Mouse (Mus musculus) limb, embryonic 13.5 days (tissue): ENCODE results near the gene Shank3. TPM values are rescaled to one million over a fixed set of nuclear protein-coding genes. Genes with fewer than 3 reads are reported as not detected.
A peak's percentile ranks its signal among the peaks of the same experiment; 100 is the strongest.

Experiments used
- ATAC-seq: fragments of 200-750 bp; cut with Nextera tagmentation; 2 replicates; pipeline ENCODE4 v1.8.0; 2017; ENCODE audit warnings: low read depth, moderate number of reproducible peaks, moderate TSS enrichment; ENCODE audit not compliant: low FRiP score
- H3K27ac ChIP-seq: fragments of 300-500 bp; sonication (generic); 2 replicates; pipeline ENCODE4 v1.5.1; 2015; ENCODE audit warnings: inconsistent platforms, mild to moderate bottlenecking, moderate library complexity
- H3K27me3 ChIP-seq: fragments of 300-500 bp; sonication (generic); 2 replicates; pipeline ENCODE4 v1.6.1; 2015; ENCODE audit warnings: mild to moderate bottlenecking, inconsistent platforms
- H3K36me3 ChIP-seq: fragments of 300-500 bp; sonication (generic); 2 replicates; pipeline ENCODE4 v1.6.1; 2015; ENCODE audit warnings: inconsistent platforms, mild to moderate bottlenecking, moderate library complexity
- H3K4me1 ChIP-seq: fragments of 300-500 bp; sonication (generic); 2 replicates; pipeline ENCODE4 v1.6.1; 2015; ENCODE audit warnings: inconsistent platforms
- H3K4me2 ChIP-seq: fragments of 300-500 bp; sonication (generic); replicated peaks from 2 replicates; pipeline ENCODE4 v1.6.1; 2015; ENCODE audit warnings: inconsistent platforms, mild to moderate bottlenecking, moderate library complexity
- H3K4me3 ChIP-seq: fragments of 300-500 bp; sonication (generic); 2 replicates; pipeline ENCODE4 v1.5.1; 2015; ENCODE audit warnings: moderate library complexity, mild to moderate bottlenecking, inconsistent platforms
- H3K9ac ChIP-seq: fragments of 300-500 bp; sonication (generic); 2 replicates; pipeline ENCODE4 v1.6.1; 2015; ENCODE audit warnings: mild to moderate bottlenecking, inconsistent platforms
- H3K9me3 ChIP-seq: fragments of 300-500 bp; sonication (generic); 2 replicates; pipeline ENCODE4 v1.6.1; 2016; ENCODE audit warnings: inconsistent platforms
- WGBS: fragments of 180-500 bp; shearing (Covaris S2); methylation state at CpG from one replicate; pipeline ENCODE4 v1.1.7; 2015; 5-methylcytosine and 5-hydroxymethylcytosine counted together
- polyA plus RNA-seq: library from polyadenylated mRNA; unstranded; fragments of >200 nt; fragmentation: Nextera tagmentation; extraction: Ambion mirVana; gene quantifications from 2 replicates; pipeline ENCODE4 v1.2.1, GENCODE M21; 2015

Gene Shank3
- polyA plus RNA-seq, 1 experiment from 2014 or later = 2.6 TPM

DNA sequence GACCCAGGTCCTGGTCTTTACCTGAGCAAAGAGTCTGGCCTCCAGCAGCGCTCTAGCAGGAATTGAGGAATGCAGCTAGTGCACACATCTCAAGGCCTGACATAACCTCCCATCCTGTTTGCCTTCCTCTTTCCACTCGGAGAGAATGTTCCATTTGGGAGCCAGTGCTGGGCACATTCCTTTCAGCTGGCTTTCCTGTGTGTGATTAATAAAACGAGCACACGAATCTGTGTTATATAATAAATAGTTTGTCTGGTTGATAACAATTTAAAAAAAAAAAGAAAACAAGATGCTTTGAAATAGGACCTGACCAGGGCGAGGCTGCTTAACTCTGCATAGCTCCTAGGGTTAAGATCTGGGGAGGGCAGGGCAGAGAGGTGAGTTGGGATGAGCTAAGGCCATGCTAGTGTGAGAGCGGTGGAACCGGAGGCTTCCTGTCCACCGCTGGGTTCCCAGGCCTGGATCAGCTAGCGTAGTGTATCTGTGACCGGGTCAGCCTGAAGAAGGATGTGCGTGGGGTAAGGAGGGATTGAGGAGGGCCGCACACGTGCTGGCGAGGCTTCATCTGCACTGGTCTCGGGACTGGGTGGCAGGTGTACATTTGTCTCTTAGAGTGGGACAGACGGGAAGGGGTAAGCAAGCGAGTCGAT is 28.9 kb downstream of the Shank3 start:
- no peaks in the 10 kb centered on the region for H3K9me3 ChIP-seq

GRCm38 (mm10) chr15:89528923-89529322 is 29.5 kb downstream of the Shank3 start:
- ATAC-seq = no peak
- 92% methylated on average over 10 of the region's 10 CpGs for WGBS
- Histone ChIP-seq H3K27me3 (peaks cover 19% of the 10 kb centered on the region), H3K36me3 (peaks cover 24% of the 10 kb centered on the region), H3K4me1 (peaks cover 21% of the 10 kb centered on the region), H3K9me3 (no peaks in the 10 kb centered on the region), H3K4me2 (no peak overlapping the region), H3K9ac (no peak overlapping the region), H3K27ac (no peak overlapping the region), H3K4me3 (no peak overlapping the region)

More for the DNA sequence above, 28.9 kb downstream of the Shank3 start:
- Histone ChIP-seq H3K4me1 (peaks cover 23% of the 10 kb centered on the region), H3K9ac (no peak overlapping the region), H3K4me3 (no peak overlapping the region), H3K27me3 (peaks cover 20% of the 10 kb centered on the region), H3K36me3 (peaks cover 19% of the 10 kb centered on the region), H3K27ac (no peak overlapping the region), H3K4me2 (no peak overlapping the region)
- no peak for ATAC-seq
- WGBS = 83% methylated on average over 18 of the region's 18 CpGs

GRCm38 (mm10) chr15:89530336-89530735 is 30.9 kb downstream of the Shank3 start:
- ATAC-seq = no peak
- 5% methylated on average over 4 of the region's 4 CpGs for WGBS

DNA sequence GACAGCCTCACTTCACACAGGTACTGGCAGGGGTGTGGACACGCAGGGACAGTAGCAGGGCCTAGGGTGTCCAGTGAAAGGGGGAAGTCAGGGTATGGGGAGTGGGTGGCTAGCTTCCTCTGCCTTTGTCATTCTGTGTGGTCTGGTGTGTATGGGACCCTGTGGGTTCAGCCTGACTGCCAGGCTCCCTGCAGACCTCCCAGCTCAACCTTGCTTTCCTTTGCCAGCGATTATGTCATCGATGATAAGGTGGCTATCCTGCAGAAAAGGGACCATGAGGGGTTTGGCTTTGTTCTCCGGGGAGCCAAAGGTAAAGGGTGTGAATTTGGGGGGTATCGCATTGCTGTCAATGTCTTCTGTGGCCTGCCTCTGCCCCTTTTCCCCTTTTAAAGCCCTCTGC is 32.0 kb downstream of the Shank3 start:
- 0 out of 2 replicates have a peak, but pooled peaks cover 5% of the 10 kb centered on the region for H3K27me3 ChIP-seq
- no peak overlapping the region for H3K27ac ChIP-seq
- peaks cover 13% of the 10 kb centered on the region for H3K4me1 ChIP-seq
- peaks cover 32% of the 10 kb centered on the region for H3K36me3 ChIP-seq
- H3K9me3 ChIP-seq = no peaks in the 10 kb centered on the region
- no peak overlapping the region for H3K4me2 ChIP-seq
- no peak overlapping the region for H3K4me3 ChIP-seq
- H3K9ac ChIP-seq = no peak overlapping the region
- 91% methylated on average over 5 of the region's 5 CpGs for WGBS
- ATAC-seq = no peak

More at GRCm38 (mm10) chr15:89530336-89530735, 30.9 kb downstream of the Shank3 start:
- H3K27ac ChIP-seq = no peak overlapping the region
- H3K36me3 ChIP-seq = peaks cover 32% of the 10 kb centered on the region
- H3K27me3 ChIP-seq = 0 out of 2 replicates have a peak, but pooled peaks cover 6% of the 10 kb centered on the region
- no peaks in the 10 kb centered on the region for H3K9me3 ChIP-seq
- no peak overlapping the region for H3K4me3 ChIP-seq
- no peak overlapping the region for H3K9ac ChIP-seq
- H3K4me2 ChIP-seq = no peak overlapping the region
- H3K4me1 ChIP-seq = peaks cover 13% of the 10 kb centered on the region

GRCm38 (mm10) chr15:89532026-89532923 is 32.9 kb downstream of the Shank3 start:
- Histone ChIP-seq H3K27ac (no peak overlapping the region), H3K4me3 (peak overlapping the region; percentile 22), H3K4me2 (peak overlapping the region; percentile 57), H3K4me1 (peaks cover 13% of the 10 kb centered on the region), H3K9ac (peak overlapping the region; percentile 48), H3K27me3 (0 out of 2 replicates have a peak, but pooled peaks cover 5% of the 10 kb centered on the region), H3K9me3 (no peaks in the 10 kb centered on the region), H3K36me3 (peaks cover 27% of the 10 kb centered on the region)
- peak; percentile 41; the same call in 1 of the 2 replicates for ATAC-seq
- 20% methylated on average over 29 of the region's 29 CpGs for WGBS

- 77% methylated on average over 23 of the region's 23 CpGs for WGBS
- H3K27me3 ChIP-seq = 0 out of 2 replicates have a peak, but pooled peaks cover 5% of the 10 kb centered on the region
- H3K27ac ChIP-seq = no peak overlapping the region
- H3K9me3 ChIP-seq = no peaks in the 10 kb centered on the region
- peak overlapping the region; percentile 57 for H3K4me2 ChIP-seq
- H3K9ac ChIP-seq = peak overlapping the region; percentile 48
- no peak for ATAC-seq
- peaks cover 13% of the 10 kb centered on the region for H3K4me1 ChIP-seq
- H3K4me3 ChIP-seq = peak overlapping the region; percentile 22
- H3K36me3 ChIP-seq = peaks cover 31% of the 10 kb centered on the region
These were observed 33.8 kb downstream of the Shank3 start for GRCm38 (mm10) chr15:89532924-89533842.

DNA sequence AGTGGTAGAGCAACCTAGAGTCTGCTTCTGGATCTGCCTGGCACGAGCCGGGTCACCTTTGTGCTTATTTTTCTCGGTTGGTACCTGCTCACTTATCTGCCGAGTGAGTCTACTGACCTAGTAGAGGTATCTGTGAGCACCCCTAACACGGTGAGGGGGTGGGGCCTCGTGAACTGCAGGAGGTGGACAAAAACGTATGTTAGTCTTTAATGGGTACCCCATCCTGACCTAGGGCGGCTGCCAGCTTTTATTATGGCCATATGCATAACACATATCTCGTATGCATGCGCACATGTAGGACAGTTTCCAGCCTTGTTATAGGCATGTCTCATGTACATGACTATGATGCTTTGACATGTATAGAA is 34.4 kb downstream of the Shank3 start:
- peaks cover 31% of the 10 kb centered on the region for H3K36me3 ChIP-seq
- 0 out of 2 replicates have a peak, but pooled peaks cover 5% of the 10 kb centered on the region for H3K27me3 ChIP-seq
- peaks cover 13% of the 10 kb centered on the region for H3K4me1 ChIP-seq
- no peaks in the 10 kb centered on the region for H3K9me3 ChIP-seq
- H3K9ac ChIP-seq = no peak overlapping the region
- no peak overlapping the region for H3K4me3 ChIP-seq
- WGBS = 87% methylated on average over 10 of the region's 10 CpGs
- no peak for ATAC-seq
- no peak overlapping the region for H3K4me2 ChIP-seq
- H3K27ac ChIP-seq = no peak overlapping the region

- peaks cover 30% of the 10 kb centered on the region for H3K27me3 ChIP-seq
- H3K9me3 ChIP-seq = no peaks in the 10 kb centered on the region
- no peak for ATAC-seq
- WGBS = 89% methylated on average over 7 of the region's 7 CpGs
- H3K36me3 ChIP-seq = peaks cover 68% of the 10 kb centered on the region
- peaks cover 16% of the 10 kb centered on the region for H3K4me1 ChIP-seq
- no peak overlapping the region for H3K27ac ChIP-seq
- no peak overlapping the region for H3K4me2 ChIP-seq
- H3K4me3 ChIP-seq = no peak overlapping the region
- no peak overlapping the region for H3K9ac ChIP-seq
These were observed 44.7 kb downstream of the Shank3 start for GRCm38 (mm10) chr15:89544171-89544570.

DNA sequence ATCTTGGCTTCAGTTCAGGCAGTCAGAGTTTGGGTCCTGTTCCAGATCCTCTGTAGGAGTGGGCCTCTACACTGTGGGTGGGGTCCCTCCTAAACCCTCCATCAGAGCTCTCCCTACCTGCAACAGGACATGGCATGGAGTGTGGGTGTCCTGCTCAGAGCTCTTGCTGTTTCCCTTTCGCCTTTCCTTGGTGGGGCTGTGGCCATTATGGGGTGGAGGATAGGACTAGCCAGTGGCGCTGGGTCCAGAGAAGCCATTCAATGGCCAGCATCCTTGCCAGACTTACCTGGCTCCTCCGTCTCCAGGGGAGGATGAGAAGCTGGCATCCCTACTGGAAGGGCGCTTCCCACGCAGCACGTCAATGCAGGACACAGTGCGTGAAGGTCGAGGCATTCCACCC is 47.9 kb downstream of the Shank3 start:
- H3K4me3 ChIP-seq = peak overlapping the region; percentile 39
- no peaks in the 10 kb centered on the region for H3K9me3 ChIP-seq
- peaks cover 69% of the 10 kb centered on the region for H3K36me3 ChIP-seq
- peaks cover 16% of the 10 kb centered on the region for H3K4me1 ChIP-seq
- 51% methylated on average over 7 of the region's 8 CpGs for WGBS
- peak overlapping the region; percentile 64 for H3K4me2 ChIP-seq
- peak overlapping the region; percentile 63 for H3K9ac ChIP-seq
- H3K27ac ChIP-seq = no peak overlapping the region
- H3K27me3 ChIP-seq = peaks cover 39% of the 10 kb centered on the region
- ATAC-seq = no peak

GRCm38 (mm10) chr15:89547824-89548601 is 48.6 kb downstream of the Shank3 start:
- H3K4me3 ChIP-seq = peak overlapping the region; percentile 39
- WGBS = 11% methylated on average over 57 of the region's 58 CpGs

DNA sequence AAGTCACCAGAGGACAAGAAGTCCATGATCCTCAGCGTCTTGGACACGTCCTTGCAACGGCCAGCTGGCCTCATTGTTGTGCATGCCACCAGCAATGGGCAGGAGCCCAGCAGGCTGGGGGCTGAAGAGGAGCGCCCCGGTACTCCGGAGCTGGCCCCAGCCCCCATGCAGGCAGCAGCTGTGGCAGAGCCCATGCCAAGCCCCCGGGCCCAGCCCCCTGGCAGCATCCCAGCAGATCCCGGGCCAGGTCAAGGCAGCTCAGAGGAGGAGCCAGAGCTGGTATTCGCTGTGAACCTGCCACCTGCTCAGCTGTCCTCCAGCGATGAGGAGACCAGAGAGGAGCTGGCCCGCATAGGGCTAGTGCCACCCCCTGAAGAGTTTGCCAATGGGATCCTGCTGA is 49.4 kb downstream of the Shank3 start:
- no peak overlapping the region for H3K9ac ChIP-seq
- no peak overlapping the region for H3K27ac ChIP-seq
- H3K4me2 ChIP-seq = peak overlapping the region; percentile 64; the same call in 1 of the 2 replicates
- H3K36me3 ChIP-seq = peaks cover 64% of the 10 kb centered on the region
- no peak for ATAC-seq
- H3K9me3 ChIP-seq = no peaks in the 10 kb centered on the region
- 41% methylated on average over 11 of the region's 11 CpGs for WGBS
- peak overlapping the region; percentile 39; the same call in 1 of the 2 replicates for H3K4me3 ChIP-seq
- peaks cover 16% of the 10 kb centered on the region for H3K4me1 ChIP-seq
- H3K27me3 ChIP-seq = peaks cover 39% of the 10 kb centered on the region

More at GRCm38 (mm10) chr15:89547824-89548601, 48.6 kb downstream of the Shank3 start:
- peaks cover 39% of the 10 kb centered on the region for H3K27me3 ChIP-seq
- peak overlapping the region; percentile 64 for H3K4me2 ChIP-seq
- H3K9me3 ChIP-seq = no peaks in the 10 kb centered on the region
- peaks cover 68% of the 10 kb centered on the region for H3K36me3 ChIP-seq
- no peak overlapping the region for H3K27ac ChIP-seq
- ATAC-seq = peak; percentile 69
- peak overlapping the region; percentile 63 for H3K9ac ChIP-seq
- H3K4me1 ChIP-seq = peaks cover 16% of the 10 kb centered on the region
